Mouse (Mus musculus) G1E (cell line): ENCODE results near the gene Tcf7l1.

ENCODE experiments used
- CTCF ChIP-seq: IDR thresholded peaks from 2 replicates; pipeline ENCODE4 v1.5.1; 2012; ENCODE audit warnings: low read depth, low read length, inconsistent platforms, mixed read lengths
- GATA1 ChIP-seq: IDR thresholded peaks from 2 replicates; pipeline ENCODE4 v1.6.1; 2012; ENCODE audit warnings: borderline replicate concordance, low read length, inconsistent platforms, mixed read lengths
- GATA2 ChIP-seq: IDR thresholded peaks from 2 replicates; pipeline ENCODE4 v1.6.1; 2012; ENCODE audit warnings: low read depth, low read length, inconsistent platforms, borderline replicate concordance
- POLR2AphosphoS5 ChIP-seq: IDR thresholded peaks from 2 replicates; pipeline ENCODE4 v1.6.1; 2012; ENCODE audit warnings: low read depth, low read length, inconsistent platforms; ENCODE audit not compliant: insufficient replicate concordance

GRCm38 (mm10) chr6:72682238-72682637, 106.8 kb downstream of the Tcf7l1 start:
- TF ChIP-seq CTCF (no peak), GATA2 (no peak), GATA1 (no peak), POLR2AphosphoS5 (no peak)
